Mouse (Mus musculus) liver, embryonic 13.5 days (tissue): ENCODE measurements around the gene Rnf6. TPM values are rescaled to one million over a fixed set of nuclear protein-coding genes. Genes with fewer than 3 reads are reported as not detected.
A peak's percentile ranks its signal among the peaks of the same experiment; 100 is the strongest.

ENCODE experiments used
- ATAC-seq: fragments of 200-750 bp; cut with Nextera tagmentation; 2 replicates; pipeline ENCODE4 v1.8.0; 2017; ENCODE audit warnings: low read depth, mild to moderate bottlenecking, moderate number of reproducible peaks, moderate library complexity
- DNase-seq: peaks from one replicate; pipeline ENCODE4 v3.0.0; 2022
- H3K27ac ChIP-seq: fragments of 300-500 bp; sonication (generic); 2 replicates; pipeline ENCODE4 v1.5.1; 2015; ENCODE audit warnings: moderate library complexity, mild to moderate bottlenecking, inconsistent platforms
- H3K27me3 ChIP-seq: fragments of 300-500 bp; sonication (generic); 2 replicates; pipeline ENCODE4 v1.6.1; 2015; ENCODE audit warnings: mild to moderate bottlenecking, inconsistent platforms
- H3K36me3 ChIP-seq: fragments of 300-500 bp; sonication (generic); 2 replicates; pipeline ENCODE4 v1.6.1; 2015; ENCODE audit warnings: mild to moderate bottlenecking, inconsistent platforms
- H3K4me1 ChIP-seq: fragments of 300-500 bp; sonication (generic); replicated peaks from 2 replicates; pipeline ENCODE4 v1.6.1; 2015; ENCODE audit warnings: inconsistent platforms
- H3K4me2 ChIP-seq: fragments of 300-500 bp; sonication (generic); 2 replicates; pipeline ENCODE4 v1.6.1; 2015; ENCODE audit warnings: inconsistent platforms, mild to moderate bottlenecking, moderate library complexity
- H3K4me3 ChIP-seq: fragments of 300-500 bp; sonication (generic); replicated peaks from 2 replicates; pipeline ENCODE4 v1.5.1; 2015; ENCODE audit warnings: mild to moderate bottlenecking, inconsistent platforms
- H3K9ac ChIP-seq: fragments of 300-500 bp; sonication (generic); 2 replicates; pipeline ENCODE4 v1.6.1; 2015; ENCODE audit warnings: mild to moderate bottlenecking, inconsistent platforms
- H3K9me3 ChIP-seq: fragments of 300-500 bp; sonication (generic); replicated peaks from 2 replicates; pipeline ENCODE4 v1.6.1; 2016; ENCODE audit warnings: inconsistent platforms
- WGBS: fragments of 180-500 bp; shearing (Covaris S2); methylation state at CpG from one replicate; pipeline ENCODE4 v1.1.7; 2015; ENCODE audit not compliant: insufficient replicate concordance; 5-methylcytosine and 5-hydroxymethylcytosine counted together
- polyA plus RNA-seq: library from polyadenylated mRNA; unstranded; fragments of >200 nt; fragmentation: Nextera tagmentation; extraction: Ambion mirVana; gene quantifications from 2 replicates; pipeline ENCODE4 v1.2.1, GENCODE M21; 2015

Gene Rnf6
- polyA plus RNA-seq, 1 experiment from 2014 or later = 21.3 TPM

DNA sequence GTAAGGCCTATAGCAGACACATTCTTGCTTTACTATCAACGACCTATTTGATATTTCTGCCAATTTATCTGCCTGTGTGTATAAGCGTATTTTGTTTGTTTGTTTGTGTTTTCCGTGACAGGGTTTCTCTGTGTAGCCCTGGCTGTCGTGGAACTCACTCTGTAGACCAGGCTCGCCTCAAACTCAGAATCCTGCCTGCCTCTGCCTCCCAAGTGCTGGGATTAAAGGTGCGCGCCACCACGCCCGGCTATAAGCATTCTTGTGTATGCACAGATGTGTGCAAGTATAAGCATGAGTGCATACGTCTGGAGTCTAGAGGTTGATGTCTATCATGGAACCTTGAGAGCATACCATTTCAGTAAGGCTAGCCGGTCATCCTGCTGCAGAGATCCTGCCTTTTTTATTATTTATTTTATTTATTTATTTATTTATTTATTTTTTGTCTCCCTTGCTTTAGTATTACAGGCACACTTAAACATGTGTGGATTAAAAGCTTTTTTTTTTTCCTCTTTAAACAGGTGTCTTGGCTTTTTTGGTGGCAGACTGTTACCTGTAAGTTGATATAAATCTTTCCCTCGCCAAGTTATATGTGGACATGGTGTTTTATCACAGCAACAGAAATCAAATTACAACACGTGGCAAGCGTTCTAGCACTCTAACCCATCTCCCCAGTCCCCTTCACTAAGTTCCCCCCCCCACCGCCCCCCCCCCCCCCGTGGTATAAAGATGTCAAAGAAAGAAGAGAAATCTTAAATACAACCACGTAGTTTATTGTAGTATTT, 8.7 kb upstream of the Rnf6 start:
- DNase-seq = no peak
- no peaks in the 10 kb centered on the region for H3K9me3 ChIP-seq
- ATAC-seq = no peak
- H3K36me3 ChIP-seq = no peaks in the 10 kb centered on the region
- H3K27ac ChIP-seq = peak overlapping the region; percentile 92
- no peaks in the 10 kb centered on the region for H3K27me3 ChIP-seq
- 50% methylated on average over 17 of the region's 17 CpGs for WGBS
- peak overlapping the region; percentile 83 for H3K4me2 ChIP-seq
- H3K4me3 ChIP-seq = peak overlapping the region; percentile 91
- peaks cover 34% of the 10 kb centered on the region for H3K4me1 ChIP-seq
- H3K9ac ChIP-seq = peak overlapping the region; percentile 95

- H3K4me2 ChIP-seq = no peak overlapping the region
- H3K9me3 ChIP-seq = no peaks in the 10 kb centered on the region
- H3K36me3 ChIP-seq = no peaks in the 10 kb centered on the region
- DNase-seq (no peak), ATAC-seq (no peak)
- H3K27ac ChIP-seq = no peak overlapping the region
- no peak overlapping the region for H3K4me3 ChIP-seq
- H3K9ac ChIP-seq = no peak overlapping the region
- 67% methylated on average over 8 of the region's 8 CpGs for WGBS
- H3K4me1 ChIP-seq = peaks cover 13% of the 10 kb centered on the region
- H3K27me3 ChIP-seq = no peaks in the 10 kb centered on the region
Measured at GRCm38 (mm10) chr5:146227496-146227895, 6.1 kb upstream of the Rnf6 start.

DNA sequence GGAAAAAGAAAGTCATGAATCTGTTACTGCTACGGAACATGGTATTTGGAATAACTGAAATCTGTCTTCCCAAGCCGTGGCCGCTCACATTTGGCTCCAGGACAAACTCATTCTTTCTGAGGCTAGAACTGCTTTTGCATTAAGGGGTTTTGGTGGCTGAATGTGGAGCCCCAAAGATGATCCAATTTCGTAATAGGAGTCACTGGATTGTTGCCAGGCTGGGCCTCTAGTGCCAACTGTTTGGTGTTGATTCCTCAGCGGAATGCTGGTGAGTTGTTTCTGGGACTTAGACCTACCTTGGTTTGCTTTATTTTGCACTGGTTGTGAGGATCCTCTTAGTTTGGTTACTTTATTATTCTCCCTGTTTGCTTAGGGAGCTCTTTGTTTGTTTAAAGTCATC, 2.4 kb upstream of the Rnf6 start:
- H3K27me3 ChIP-seq = no peaks in the 10 kb centered on the region
- 71% methylated on average over 5 of the region's 5 CpGs for WGBS
- ATAC-seq (no peak), DNase-seq (no peak)
- no peaks in the 10 kb centered on the region for H3K9me3 ChIP-seq
- H3K27ac ChIP-seq = 0 out of 2 replicates have a peak overlapping the region, but pooled peaks have one; percentile 23
- peaks cover 25% of the 10 kb centered on the region for H3K4me1 ChIP-seq
- peaks cover 10% of the 10 kb centered on the region for H3K36me3 ChIP-seq
- H3K9ac ChIP-seq = no peak overlapping the region
- H3K4me2 ChIP-seq = 0 out of 2 replicates have a peak overlapping the region, but pooled peaks have one; percentile 3
- no peak overlapping the region for H3K4me3 ChIP-seq

- Histone ChIP-seq H3K4me3 (peak overlapping the region; percentile 78), H3K27ac (peak overlapping the region; percentile 99), H3K9ac (peak overlapping the region; percentile 90), H3K9me3 (no peaks in the 10 kb centered on the region), H3K4me1 (peaks cover 25% of the 10 kb centered on the region), H3K27me3 (no peaks in the 10 kb centered on the region), H3K36me3 (peaks cover 26% of the 10 kb centered on the region), H3K4me2 (peak overlapping the region; percentile 78)
- DNase-seq = no peak
- 32% methylated on average over 6 of the region's 6 CpGs for WGBS
- ATAC-seq = no peak
Measured at GRCm38 (mm10) chr5:146221722-146222121, 367 bp upstream of the Rnf6 start.

DNA sequence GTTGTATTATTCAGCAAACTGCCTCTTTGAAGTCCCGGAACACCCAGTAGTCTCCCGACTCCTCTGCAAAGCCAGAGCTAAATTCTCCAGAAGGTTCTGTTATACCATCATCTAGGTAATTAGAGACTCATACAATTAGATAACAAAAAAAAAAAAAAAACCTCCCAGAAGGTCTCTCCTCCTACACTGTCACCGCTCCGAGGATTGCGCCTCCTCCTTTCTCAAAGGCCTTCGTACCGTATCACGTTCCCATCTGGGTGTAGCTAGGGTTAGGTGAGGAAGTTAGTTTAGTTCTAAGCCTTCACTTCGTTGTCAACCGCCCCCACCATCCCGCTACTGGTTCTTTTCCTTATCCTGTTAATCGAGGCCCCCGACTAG, 865 bp downstream of the Rnf6 start:
- H3K27me3 ChIP-seq = no peaks in the 10 kb centered on the region
- H3K36me3 ChIP-seq = peaks cover 38% of the 10 kb centered on the region
- peak overlapping the region; percentile 78 for H3K4me3 ChIP-seq
- H3K9me3 ChIP-seq = no peaks in the 10 kb centered on the region
- peaks cover 25% of the 10 kb centered on the region for H3K4me1 ChIP-seq
- peak overlapping the region; percentile 99 for H3K27ac ChIP-seq
- H3K4me2 ChIP-seq = peak overlapping the region; percentile 78
- ATAC-seq (peak; percentile 81), DNase-seq (no peak)
- 7% methylated on average over 13 of the region's 13 CpGs for WGBS
- H3K9ac ChIP-seq = peak overlapping the region; percentile 90

GRCm38 (mm10) chr5:146205537-146205936, 15.8 kb downstream of the Rnf6 start:
- peaks cover 77% of the 10 kb centered on the region for H3K36me3 ChIP-seq
- H3K4me2 ChIP-seq = no peak overlapping the region
- no peak overlapping the region for H3K4me3 ChIP-seq
- no peaks in the 10 kb centered on the region for H3K4me1 ChIP-seq
- H3K27ac ChIP-seq = no peak overlapping the region
- WGBS = 82% methylated on average over 5 of the region's 5 CpGs
- ATAC-seq (no peak), DNase-seq (no peak)
- H3K27me3 ChIP-seq = no peaks in the 10 kb centered on the region
- H3K9me3 ChIP-seq = 0 out of 2 replicates have a peak, but pooled peaks cover 2% of the 10 kb centered on the region
- no peak overlapping the region for H3K9ac ChIP-seq

DNA sequence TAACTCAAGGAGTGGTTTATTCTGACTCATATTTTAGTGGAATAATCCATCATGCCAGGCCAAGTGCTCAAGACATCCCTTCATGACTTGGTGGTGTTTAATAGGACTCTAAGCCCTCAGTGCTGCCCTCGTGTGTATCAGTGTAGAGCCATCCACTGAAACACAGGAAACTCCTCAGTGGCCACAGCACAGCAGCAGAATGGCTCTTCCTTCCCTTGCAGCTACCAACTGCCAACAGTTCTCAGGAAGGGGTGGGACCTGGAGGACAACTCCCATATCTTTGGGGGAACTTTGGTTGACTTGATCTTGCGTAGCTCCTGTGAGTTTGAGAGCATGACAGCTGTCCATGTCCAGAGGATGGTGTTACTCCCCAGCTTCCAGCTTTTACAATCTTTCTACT, 17.4 kb downstream of the Rnf6 start:
- 50% methylated on average over 2 of the region's 2 CpGs for WGBS
- Histone ChIP-seq H3K4me2 (no peak overlapping the region), H3K27ac (no peak overlapping the region), H3K9me3 (0 out of 2 replicates have a peak, but pooled peaks cover 2% of the 10 kb centered on the region), H3K4me1 (no peaks in the 10 kb centered on the region), H3K4me3 (no peak overlapping the region), H3K9ac (no peak overlapping the region), H3K36me3 (peaks cover 66% of the 10 kb centered on the region), H3K27me3 (no peaks in the 10 kb centered on the region)
- no peak for ATAC-seq
- DNase-seq = no peak

DNA sequence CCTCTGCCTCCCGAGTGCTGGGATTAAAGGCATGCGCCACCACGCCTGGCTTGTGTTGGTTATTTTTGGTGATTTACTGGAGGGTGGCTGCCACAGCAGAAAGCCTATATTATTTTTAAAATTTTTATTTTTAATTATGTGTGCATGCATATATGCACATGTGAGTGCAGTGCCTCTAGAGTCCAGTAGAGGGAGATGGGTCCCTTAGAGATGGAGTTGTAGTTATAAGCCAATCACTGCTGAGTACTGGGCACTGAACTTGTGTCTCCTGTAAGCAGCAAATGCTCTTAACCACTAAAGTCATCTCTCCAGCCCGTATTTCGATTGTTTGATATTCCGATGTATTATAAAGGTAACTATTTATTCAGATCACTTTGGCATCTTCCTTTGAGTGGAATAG, 20.8 kb downstream of the Rnf6 start:
- no peaks in the 10 kb centered on the region for H3K27me3 ChIP-seq
- ATAC-seq = no peak
- H3K27ac ChIP-seq = no peak overlapping the region
- 0 out of 2 replicates have a peak, but pooled peaks cover 2% of the 10 kb centered on the region for H3K9me3 ChIP-seq
- no peak overlapping the region for H3K4me3 ChIP-seq
- H3K4me1 ChIP-seq = no peaks in the 10 kb centered on the region
- peaks cover 34% of the 10 kb centered on the region for H3K36me3 ChIP-seq
- no peak overlapping the region for H3K9ac ChIP-seq
- WGBS = 89% methylated on average over 6 of the region's 6 CpGs
- no peak overlapping the region for H3K4me2 ChIP-seq
- DNase-seq = no peak

DNA sequence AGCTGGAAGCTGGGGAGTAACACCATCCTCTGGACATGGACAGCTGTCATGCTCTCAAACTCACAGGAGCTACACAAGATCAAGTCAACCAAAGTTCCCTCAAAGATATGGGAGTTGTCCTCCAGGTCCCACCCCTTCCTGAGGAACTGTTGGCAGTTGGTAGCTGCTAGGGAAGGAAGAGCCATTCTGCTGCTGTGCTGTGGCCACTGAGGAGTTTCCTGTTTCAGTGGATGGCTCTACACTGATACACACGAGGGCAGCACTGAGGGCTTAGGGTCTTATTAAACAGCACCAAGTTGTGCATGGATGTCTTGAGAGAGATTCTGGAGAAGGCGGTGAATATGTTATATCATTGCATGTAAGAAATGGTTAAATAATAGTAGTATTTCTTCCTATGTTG, 21.8 kb downstream of the Rnf6 start:
- Histone ChIP-seq H3K27ac (no peak overlapping the region), H3K9ac (no peak overlapping the region), H3K4me1 (no peaks in the 10 kb centered on the region), H3K4me3 (no peak overlapping the region), H3K4me2 (no peak overlapping the region), H3K27me3 (no peaks in the 10 kb centered on the region), H3K9me3 (0 out of 2 replicates have a peak, but pooled peaks cover 2% of the 10 kb centered on the region), H3K36me3 (peaks cover 24% of the 10 kb centered on the region)
- 50% methylated on average over 2 of the region's 2 CpGs for WGBS
- ATAC-seq (no peak), DNase-seq (no peak)

DNA sequence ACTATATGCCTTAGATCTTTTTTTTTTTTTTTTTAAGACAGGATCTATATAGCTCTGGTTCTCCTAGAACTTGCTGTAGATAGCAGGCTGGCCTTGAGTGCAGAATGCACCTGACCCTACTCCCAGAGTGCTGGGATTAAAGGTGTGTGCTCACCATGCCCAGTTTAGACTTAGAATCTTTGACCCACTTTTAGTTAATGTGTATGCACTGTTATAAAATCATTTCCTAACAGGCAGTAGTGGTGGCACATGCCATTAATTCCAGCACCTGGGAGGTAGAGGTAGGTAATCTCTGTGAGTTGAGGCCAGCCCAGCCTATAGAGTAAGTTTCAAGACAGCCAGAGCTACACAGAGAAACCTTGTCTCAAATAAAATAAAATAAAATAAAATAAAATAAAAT, 22.3 kb downstream of the Rnf6 start:
- H3K9me3 ChIP-seq = 0 out of 2 replicates have a peak, but pooled peaks cover 2% of the 10 kb centered on the region
- no peak overlapping the region for H3K4me3 ChIP-seq
- no peaks in the 10 kb centered on the region for H3K4me1 ChIP-seq
- DNase-seq (no peak), ATAC-seq (no peak)
- H3K9ac ChIP-seq = no peak overlapping the region
- no peak overlapping the region for H3K27ac ChIP-seq
- no peaks in the 10 kb centered on the region for H3K27me3 ChIP-seq
- peaks cover 19% of the 10 kb centered on the region for H3K36me3 ChIP-seq
- H3K4me2 ChIP-seq = no peak overlapping the region

GRCm38 (mm10) chr5:146193360-146193759, 28.0 kb downstream of the Rnf6 start:
- Histone ChIP-seq H3K27ac (no peak overlapping the region), H3K4me3 (no peak overlapping the region), H3K36me3 (no peaks in the 10 kb centered on the region), H3K27me3 (no peaks in the 10 kb centered on the region), H3K4me2 (no peak overlapping the region), H3K9me3 (no peaks in the 10 kb centered on the region), H3K9ac (no peak overlapping the region), H3K4me1 (no peaks in the 10 kb centered on the region)
- no peak for DNase-seq
- 62% methylated on average over 8 of the region's 8 CpGs for WGBS
- ATAC-seq = no peak
